Mouse (Mus musculus): ENCODE results near the gene Gm20388.

Gm20388 gene

DNA sequence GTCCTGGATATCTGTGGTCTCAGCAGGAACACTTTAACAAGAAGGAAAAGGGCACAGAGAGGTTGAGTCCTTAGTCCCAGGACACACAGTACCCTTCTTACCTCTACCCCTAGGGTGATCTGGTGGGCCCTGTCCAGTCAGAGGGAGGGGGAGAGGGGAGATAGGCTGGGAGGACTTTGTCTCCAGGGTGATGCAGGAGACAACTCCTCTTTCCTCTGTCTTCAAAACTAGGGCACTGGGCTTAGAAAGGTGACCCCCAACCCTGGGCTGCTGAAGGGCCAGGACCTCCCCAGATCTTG is 316.9 kb downstream of the Gm20388 start:
- DNase-seq (ENCODE audit: low spot score in 2 of 2), result no peak

DNA sequence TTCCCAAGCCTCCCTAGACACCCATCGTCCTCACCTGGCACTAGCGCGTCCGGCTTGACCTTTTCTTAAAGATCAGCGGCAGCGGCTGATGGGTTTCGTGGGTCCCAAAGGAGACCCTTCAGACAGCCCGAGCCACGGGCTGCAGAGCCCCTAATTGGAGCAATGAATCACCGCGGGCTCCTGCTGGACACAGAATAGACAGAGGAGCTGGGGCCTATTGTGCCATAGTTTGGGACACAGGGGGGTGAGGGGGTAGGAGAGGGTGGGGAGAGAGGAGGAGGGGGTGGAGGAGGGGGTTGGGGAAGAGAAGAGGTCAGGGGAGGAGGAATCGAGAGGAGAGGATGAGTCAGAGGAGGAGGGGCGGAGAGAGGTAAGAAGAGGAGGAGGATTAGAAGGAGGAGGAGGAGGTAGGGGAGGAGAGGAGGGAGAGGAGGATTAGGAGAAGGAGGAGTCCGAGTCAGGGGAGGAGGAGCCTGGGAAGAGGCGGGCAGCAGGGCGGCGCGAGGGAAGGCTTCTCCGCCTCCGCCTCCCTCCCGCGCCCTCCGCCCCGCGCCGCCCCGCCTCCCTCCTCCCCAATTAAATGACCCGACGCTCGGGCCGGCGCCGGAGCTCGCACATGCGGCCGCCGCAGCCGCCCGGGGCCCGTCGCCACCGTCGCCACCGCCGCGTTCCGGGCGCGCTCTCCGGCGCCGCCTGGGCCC is 317.4 kb downstream of the Gm20388 start, which contains the start of gene Gse1:
Gene Gse1, plus strand, starts transcription at position 566 of the 701 bp plus-strand sequence.
- no peak for DNase-seq (ENCODE audit: low spot score in 2 of 2)

DNA sequence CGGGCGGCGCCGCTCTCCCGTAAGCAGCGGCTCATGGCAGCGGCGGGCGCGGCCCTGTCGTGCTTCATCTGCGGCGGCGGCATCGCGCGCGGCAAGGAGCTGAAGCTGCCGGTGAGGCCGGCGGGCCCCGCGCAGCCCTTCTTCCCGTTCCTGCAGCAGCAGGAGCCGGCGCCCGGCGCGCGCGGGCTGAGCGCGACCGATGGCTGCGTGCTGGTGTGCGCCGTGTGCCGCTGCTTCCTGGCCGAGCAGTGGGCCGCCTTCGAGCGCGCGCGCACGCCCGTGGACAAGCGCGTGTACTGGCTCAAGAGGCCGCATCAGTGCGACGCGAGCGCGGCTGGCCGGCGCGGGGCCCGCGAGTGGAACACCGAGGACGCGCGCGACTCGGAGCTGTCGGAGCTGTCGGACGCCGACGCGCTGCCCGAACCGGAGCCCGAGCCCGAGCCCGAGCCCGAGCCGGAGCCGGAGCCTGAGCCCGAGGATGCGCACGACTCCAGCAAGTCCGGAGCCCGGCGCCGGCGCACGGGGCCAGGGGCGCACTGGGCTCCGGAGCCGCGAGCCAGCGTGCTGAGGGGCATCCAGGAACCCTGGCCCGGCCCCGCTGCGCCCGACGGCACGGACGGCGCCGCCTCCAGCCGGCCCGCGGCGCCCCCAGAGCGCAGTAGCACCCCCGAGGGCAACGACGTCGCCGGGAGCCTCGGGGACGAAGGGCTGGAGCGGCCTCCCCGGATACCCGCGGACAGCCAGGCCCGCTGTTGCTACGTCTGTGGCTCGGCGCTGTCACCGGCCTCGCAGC is 318.3 kb downstream of the Gm20388 start:
- no peak for DNase-seq (ENCODE audit: low spot score in 2 of 2)

DNA sequence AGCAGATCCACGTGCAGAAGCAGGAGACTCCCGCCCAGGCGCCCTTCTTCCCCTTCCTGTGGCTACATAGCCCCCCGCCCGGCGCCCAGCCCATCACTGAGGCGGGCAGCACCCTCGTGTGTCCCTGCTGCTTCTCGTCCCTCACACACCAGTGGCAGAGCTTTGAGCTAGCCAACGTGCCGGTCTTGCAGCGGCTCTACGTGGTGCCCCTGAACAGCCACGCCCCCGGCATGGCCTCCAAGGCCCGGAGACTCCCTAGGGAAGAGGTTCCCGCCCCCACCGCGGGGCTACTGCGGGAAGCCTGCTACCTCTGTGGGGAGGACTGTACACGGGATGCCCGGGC is 318.9 kb downstream of the Gm20388 start:
- DNase-seq (ENCODE audit: low spot score in 2 of 2), result no peak

DNA sequence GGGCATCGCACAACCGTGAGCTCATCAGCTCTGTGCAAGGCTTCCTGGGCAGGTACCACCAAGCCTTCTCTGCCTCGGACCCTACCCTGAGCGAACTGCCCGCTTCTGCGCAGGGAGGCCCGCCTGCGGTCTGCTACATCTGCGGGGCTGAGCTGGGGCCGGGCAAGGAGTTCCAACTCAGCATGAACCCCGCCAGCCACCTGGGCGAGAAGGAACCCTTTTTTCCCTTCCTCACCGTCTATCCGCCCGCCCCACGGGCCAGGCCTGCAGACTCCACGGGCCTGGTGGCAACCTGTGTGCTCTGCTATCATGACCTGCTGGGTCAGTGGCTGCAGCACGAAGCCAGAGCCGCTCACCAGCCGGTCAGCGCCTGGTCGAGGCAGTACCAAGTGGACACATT is 319.4 kb downstream of the Gm20388 start:
- no peak for DNase-seq (ENCODE audit: low spot score in 2 of 2)

DNA sequence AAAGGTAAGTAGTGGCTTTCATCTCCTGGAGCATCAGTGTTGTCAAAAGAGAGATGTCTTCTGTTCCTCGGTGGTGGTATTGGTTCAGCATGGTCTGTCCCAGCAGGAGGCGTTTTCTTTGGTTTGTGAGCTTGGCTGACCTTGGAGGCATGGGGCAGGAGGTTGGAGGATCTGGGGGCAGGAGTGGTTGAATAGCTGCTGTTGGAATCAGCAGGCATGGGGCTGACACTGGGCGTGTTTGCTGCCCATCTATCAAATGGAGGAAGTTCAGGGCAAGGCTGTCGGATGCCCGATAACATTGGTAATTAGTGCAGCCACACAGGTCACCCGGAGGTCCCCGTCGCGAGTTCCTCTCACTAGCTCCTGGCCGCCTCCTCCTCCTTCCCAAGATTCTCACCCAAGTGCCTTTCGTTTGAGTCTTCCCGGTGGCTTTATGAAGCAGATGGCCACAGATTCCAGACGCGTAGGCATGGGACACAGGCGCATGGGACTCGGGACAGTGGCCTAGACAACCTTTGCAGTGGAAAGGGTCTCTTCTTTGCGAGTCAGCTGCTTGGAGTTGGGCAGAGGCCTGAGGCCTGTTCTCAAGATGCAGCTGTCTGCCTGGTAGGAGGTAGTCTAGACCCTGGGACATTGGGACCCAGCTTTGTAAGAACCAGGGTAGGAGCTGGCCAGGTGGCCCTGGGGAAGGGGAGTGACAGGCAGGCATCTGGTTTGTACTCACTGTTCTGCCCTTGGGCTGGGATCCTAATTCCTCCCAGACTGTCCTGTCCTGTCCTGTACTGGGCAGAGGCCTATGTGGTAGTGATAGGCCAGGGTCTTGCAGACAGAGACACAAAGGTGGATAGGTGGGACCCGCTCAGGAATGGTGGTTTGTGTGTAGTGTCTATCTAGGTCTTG is 320.3 kb downstream of the Gm20388 start:
- no peak for DNase-seq (ENCODE audit: low spot score in 2 of 2)

DNA sequence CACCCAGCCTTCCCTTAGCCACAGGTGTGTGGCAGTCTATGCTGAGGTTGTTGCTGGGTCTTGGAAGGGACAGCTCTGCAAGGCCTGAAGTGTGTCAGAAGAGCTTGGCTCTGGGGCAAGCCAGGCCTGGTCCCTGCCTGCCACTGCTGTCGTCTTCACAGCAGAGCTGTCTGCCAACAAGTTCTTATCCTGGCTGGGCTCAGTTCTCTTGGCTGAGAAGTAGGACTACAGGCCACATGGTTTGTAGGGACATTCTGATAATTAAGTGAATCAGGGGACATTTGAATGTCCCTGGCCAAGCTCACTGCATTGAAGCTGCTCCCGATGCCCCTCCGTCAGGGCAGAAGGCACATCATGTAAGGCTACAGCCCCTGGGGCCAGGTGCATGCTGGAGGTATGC is 321.2 kb downstream of the Gm20388 start:
- DNase-seq (ENCODE audit: low spot score in 2 of 2), result no peak

DNA sequence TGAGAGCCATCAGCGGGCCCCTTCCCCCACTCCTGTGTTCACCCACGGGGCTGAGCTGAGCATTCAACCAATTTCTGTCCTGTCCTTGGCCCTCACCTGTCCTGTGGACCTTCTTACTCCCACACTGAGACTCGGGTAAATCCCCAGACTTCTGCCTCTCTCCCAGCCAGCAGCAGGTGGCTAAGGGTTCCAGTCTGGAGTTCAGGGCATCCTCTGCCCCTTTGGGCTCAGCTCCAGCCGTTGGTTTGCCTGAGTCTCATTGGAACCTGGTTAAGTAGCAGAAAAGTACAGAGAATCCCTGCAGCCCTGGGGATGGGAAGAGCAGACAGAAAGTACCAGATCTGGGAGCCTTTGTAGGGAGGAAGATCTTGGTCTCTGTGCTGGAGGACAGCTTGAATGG is 321.8 kb downstream of the Gm20388 start:
- DNase-seq (ENCODE audit: low spot score in 2 of 2), result no peak

DNA sequence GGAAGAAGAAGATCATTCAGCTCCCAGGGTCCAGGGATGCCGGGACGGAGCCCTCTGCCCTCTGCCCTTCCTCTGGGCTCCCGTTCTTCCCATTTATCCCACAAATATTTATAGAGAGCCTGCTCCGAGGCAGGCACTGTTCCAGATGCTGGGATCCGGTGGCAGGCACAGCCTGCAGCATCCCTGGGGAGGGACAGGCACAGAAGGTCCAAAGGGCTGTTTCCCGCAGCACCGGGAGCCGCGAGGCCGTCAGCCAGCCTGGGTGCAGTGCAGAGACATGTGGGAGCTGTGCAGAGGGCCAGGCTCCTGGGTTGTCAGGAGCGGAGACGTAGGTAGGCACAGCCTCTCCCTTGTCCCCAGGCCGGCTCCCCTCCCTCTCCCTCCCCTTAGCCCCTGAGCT is 322.3 kb downstream of the Gm20388 start:
- DNase-seq (ENCODE audit: low spot score in 2 of 2), result no peak

DNA sequence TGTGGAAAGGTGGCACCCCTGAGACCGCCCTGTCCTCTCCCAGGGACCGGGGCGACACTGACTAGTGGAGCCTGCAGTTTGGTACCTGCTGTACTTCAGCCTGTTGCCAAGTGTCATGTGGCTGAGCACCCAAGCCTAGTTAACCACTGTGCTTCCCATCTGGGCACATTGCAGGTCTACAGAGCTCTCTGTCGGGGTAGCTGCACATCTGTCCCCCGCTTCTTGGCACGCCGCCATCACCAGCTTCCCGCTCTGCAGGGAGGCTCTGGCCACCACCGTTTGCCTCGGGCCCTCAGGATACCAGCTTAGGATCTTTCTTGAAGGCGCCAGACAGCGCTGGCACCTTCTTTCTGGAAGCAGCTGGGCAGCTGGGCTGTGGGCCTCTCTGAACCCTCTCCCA is 323.8 kb downstream of the Gm20388 start:
- no peak for DNase-seq (ENCODE audit: low spot score in 2 of 2)

DNA sequence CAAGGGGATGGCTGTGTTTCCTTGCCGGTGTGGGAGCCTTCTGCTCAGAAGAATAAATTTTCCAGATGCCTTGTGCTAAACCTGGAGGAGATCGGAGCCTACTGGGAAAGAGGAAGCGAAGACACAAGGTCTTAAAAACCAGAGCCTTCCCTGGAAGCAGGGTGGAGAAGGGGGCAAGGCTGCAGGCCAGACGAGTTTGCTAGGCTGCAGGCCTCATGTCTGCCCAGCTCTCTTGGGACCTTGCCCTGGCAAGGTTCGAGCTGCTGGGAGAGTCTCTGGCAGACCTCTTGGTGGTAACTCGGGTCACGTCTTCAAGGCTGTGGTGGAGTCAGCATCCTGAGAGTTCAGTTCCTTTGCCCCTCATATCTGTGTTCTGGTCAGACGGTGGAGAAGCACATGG is 324.2 kb downstream of the Gm20388 start:
- no peak for DNase-seq (ENCODE audit: low spot score in 2 of 2)

DNA sequence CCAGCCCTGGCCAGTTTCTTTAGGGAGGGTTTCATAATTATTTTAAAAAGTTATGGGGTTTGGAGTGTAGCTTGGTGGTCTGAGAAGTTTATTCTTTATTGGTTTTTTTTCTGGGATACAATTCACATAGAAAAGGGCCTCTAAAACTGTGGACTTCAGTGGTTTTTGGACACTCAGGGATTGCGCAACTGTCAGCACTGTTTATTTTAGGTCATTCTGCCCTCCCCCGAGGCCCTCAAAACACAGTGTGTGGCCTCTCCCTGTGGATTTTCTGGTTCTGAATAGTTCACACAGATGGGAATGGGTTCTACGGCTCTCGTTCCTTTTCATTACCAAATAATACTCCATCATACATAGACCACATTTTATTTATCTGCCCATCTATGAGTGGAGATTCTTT is 332.6 kb downstream of the Gm20388 start:
- no peak for DNase-seq (ENCODE audit: low spot score in 2 of 2)

DNA sequence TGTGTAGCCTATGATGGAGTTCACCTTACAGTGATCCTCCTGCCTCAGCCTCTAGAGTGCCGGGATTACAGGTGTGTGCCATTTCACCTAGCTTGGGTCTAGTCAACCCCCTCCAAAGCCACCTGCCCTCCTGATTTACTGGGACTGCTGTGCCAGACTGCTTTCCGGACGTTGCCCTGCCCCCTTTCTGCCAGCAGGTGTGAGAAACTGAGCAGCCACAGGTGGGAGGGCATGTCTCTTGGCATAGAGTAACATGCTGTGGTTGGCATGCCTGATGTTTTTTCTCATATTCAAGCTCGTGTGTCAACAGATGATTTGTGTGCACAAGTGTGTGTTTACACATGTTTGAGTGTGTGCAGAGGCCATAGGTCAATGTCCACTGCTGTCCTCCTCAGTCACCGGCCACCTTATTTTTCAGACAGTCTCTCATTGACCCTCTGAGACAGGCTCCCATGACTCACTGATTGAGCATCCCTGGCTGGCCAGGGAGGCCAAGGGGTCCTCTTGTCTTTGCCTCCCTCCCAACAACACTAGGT is 333.3 kb downstream of the Gm20388 start:
- DNase-seq (ENCODE audit: low spot score in 2 of 2), result no peak

DNA sequence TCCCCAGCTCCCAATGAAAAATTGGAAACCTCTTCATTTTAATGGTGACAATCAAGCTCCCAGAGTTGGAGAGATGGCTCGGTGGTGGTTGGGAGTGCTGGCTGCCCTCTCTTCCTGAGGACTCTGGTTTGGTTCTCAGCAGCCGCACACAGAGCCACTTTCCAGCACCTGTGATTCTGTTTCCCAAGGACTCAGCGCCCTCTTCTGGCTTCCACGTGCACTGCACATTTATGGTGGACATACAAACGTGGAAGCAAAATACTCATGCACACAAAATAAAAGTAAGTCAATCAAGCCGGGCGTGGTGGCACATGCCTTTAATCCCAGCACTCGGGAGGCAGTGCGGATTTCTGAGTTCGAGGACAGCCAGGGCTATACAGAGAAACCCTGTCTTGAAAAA is 333.9 kb downstream of the Gm20388 start:
- DNase-seq (ENCODE audit: low spot score in 2 of 2), result no peak

DNA sequence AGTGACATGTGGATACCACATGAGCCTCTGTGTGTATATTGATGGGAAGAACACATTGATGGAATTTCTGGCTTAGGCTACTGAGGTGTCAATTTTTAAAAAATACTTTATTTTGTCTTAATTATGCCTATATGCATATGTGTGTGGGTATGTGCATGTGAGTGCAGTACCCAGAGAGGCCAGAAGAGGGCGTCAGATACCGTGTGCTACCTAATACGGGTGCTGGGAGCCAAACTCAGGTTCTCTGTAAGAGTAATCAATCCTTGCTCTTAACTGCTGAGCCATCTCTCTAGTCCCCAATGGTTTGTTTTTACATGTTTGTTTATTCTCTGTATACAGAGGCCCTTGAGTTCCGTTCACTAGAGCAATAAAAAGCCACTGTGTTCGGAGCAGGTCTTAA is 337.0 kb downstream of the Gm20388 start:
- DNase-seq (ENCODE audit: low spot score in 2 of 2), result no peak

DNA sequence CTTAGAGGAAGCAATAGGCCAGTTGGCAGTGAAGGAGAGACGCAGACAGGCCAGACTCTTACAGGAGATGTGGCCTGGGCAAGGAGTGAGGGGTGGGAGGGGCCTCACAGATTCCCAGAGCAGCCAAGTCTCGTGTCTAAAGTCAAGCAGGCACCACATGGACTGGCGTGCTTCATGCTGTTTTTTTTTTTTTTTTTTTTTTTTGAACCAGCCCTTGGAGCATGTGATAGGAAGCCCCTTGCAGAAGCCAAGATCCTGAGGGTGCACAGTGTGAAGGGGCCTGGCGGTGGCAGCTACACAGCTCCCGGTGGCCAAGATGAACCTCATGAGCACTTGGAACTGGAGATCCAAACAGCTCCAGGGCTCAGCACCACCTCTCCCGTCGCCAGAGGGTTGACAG is 337.4 kb downstream of the Gm20388 start:
- DNase-seq (ENCODE audit: low spot score in 2 of 2), result no peak

DNA sequence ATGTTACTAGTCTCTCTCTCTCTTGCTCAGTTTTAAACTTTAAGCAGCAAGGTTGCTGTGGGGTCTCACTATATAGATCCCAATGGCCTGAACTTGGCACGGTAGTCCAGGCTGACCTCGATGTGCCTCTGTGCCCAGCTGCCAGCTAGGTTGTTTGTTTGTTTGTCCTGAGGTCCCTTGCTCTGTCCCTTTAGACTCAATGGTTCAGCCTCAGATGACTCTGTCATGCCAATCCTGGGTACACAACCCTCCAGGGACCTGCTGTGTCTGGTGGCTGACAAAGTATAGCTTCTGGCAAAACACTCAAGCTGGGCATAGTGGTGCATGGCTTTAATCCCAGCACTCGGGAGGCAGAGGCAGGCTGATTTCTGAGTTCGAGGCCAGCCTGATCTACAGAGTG is 337.8 kb downstream of the Gm20388 start:
- DNase-seq (ENCODE audit: low spot score in 2 of 2), result no peak

DNA sequence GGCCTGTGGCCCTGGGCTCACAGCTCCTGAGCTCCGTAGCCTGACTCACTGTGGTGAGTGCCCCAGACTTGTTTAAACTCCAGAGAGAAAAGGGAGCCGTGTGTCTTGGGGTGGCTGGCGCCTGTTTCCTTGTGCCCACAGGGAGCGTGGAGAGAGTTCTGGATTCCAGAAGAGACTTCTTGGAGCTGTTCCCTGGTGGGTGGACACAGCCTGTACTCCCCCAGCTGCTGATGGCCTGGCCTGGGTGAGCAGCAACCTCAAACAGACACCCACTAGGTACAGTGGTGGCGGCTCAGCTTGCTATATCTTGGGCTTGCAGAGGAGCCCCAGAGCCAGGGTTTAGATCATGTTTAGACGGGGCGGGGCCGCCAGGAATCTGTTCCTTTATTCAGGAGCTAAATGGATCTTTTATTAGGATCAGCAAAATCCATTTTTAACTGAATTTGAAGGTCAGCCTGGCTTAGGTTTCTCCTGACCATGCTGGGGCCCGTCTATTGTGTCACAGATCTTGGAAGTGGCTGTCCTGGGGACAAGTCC is 339.2 kb downstream of the Gm20388 start:
- DNase-seq (ENCODE audit: low spot score in 2 of 2), result no peak

DNA sequence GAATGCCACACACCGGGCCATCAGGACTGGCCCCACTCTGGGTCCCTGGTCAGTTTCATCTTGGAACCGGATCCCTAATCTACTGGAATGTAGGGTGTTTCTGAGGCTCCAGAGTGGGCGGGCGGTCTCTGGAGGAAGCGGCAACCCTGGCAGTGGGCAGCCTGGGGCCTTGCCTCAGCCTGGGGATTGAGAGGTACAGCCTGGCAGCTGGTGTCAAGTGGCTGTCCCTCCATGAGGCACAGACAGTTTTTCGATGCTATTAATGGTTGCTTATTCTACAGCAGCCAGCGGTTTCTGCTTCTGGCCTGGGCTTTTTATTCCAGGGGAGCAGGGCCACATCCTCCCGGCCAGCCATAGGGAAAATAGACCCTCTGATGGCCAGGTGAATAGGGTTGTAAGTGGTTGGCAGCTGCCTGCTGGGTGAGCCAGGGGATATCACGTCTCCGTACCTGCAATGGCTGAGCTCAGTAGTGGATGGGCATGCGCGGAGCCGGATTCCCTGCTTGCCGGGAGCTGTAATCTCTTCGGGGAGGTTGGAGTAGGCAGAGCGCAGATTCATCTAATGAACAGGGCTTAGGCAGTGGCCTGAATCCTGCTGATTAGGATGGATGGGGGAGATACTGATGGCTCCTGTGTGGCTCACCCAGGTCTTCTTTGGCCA is 340.2 kb downstream of the Gm20388 start:
- no peak for DNase-seq (ENCODE audit: low spot score in 2 of 2)

DNA sequence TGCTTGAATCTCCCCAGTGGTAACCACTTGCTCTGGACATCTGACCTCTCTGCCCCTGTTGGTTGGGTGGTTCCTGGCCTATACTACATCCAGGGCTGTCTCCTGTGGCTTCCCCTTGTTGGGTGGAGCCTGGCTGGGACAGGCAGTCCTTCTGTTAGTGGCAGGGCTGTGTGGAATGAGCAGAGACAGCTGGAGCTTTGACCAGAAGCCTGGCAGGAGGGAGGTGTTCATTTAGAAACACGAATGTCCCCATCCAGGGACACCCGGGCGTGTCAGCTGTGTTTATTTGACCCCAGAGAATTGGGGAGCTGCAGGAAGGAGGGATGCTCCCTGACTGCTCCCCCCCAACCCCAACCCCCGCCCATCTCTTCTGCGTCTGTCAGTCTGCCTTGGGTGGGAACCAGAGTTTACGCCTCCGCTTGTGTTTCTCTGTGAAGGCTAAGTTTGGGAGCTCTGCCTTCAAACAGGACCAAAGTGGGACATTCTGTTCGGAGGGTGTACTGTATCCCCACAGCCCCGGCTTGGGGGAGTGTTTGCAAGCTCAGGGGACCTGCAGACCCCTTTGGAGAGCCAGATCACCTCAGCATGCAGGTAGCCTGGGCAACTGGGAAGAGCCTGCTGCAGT is 340.9 kb downstream of the Gm20388 start:
- no peak for DNase-seq (ENCODE audit: low spot score in 2 of 2)

DNA sequence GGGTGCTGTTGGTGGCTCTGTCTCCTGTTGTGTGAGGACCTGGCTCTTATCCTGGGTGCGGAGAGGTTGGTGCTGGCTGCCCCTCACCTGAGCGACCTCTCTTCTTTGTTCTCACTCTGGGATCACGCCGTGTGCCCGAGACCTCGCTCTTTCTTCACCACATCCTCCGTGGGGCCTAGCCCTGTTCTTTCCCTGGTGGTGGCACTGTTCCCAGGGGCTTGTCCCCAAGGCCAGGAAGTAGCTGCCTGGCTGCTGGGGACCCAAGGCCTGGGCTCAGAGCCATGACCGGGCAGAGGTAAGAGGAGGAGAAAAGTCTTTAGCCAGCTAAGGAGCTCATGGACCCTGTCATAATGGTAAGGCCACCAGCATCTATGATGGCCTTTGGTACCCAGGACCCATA is 343.0 kb downstream of the Gm20388 start:
- DNase-seq (ENCODE audit: low spot score in 2 of 2), result no peak
